32 mouse cellular contexts compared by ENCODE assay signal in the genomic region with DNA sequence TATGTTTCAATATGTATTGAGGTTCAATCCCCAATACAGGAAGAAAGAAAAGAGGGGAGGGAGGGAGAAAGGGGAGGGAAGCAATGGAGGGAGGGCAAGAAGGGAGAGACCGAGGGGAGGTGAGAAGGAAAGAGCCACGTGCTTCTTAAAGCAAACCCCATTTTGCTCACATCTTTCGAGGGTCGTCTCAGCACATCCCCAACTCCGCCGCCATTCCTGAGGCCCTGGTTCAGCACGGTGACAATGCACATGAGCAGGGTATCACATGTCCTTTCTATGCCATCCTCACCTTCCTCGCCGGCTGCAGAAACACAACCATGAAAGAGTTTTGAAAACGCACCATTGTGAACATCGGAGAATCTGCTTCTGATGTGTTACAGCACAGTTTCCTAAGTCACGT.
"Had no signal": no experiment of that assay in that cellular context is flagged by ENCODE, and none has a peak within 500 bp of the region (broad histone marks: within the 10 kb centered on the region; RNA-seq: fewer than 3 reads in every experiment).

No protein-coding gene starts in this region.

- H3K27ac ChIP-seq: limb, embryonic 10.5 days; limb, embryonic 12.5 days; limb, embryonic 13.5 days; limb, embryonic 15.5 days; liver, embryonic 12.5 days; liver, embryonic 13.5 days; liver, embryonic 14.5 days; liver, embryonic 15.5 days; lung, embryonic 15.5 days; macrophage; midbrain, embryonic 10.5 days; midbrain, embryonic 12.5 days; midbrain, embryonic 13.5 days; midbrain, embryonic 15.5 days; neural tube, embryonic 12.5 days had no signal

- H3K36me3 ChIP-seq: limb, embryonic 10.5 days; limb, embryonic 12.5 days; limb, embryonic 13.5 days; limb, embryonic 15.5 days; liver, embryonic 12.5 days; liver, embryonic 13.5 days; liver, embryonic 15.5 days; lung, embryonic 15.5 days; midbrain, embryonic 10.5 days; midbrain, embryonic 12.5 days; midbrain, embryonic 13.5 days; midbrain, embryonic 15.5 days; neural tube, embryonic 12.5 days had no signal

- ATAC-seq: liver, embryonic 12.5 days; liver, postnatal 0 days; lung, postnatal 0 days; midbrain, embryonic 13.5 days; midbrain, embryonic 15.5 days; midbrain, embryonic 16.5 days had no signal

- H3K4me2 ChIP-seq: limb, embryonic 12.5 days; limb, embryonic 13.5 days; limb, embryonic 15.5 days; liver, embryonic 11.5 days; liver, embryonic 12.5 days; liver, embryonic 13.5 days; liver, embryonic 15.5 days; lung, embryonic 14.5 days; lung, embryonic 15.5 days; midbrain, embryonic 11.5 days; midbrain, embryonic 12.5 days; midbrain, embryonic 13.5 days; midbrain, embryonic 15.5 days; neural tube, embryonic 12.5 days had no signal

- H3K9me3 ChIP-seq: limb, embryonic 10.5 days; limb, embryonic 12.5 days; limb, embryonic 13.5 days; limb, embryonic 15.5 days; liver, embryonic 12.5 days; liver, embryonic 13.5 days; liver, embryonic 15.5 days; lung, embryonic 15.5 days; megakaryocyte, embryonic 14.5 days; midbrain, embryonic 10.5 days; midbrain, embryonic 12.5 days; midbrain, embryonic 13.5 days; midbrain, embryonic 15.5 days; neural tube, embryonic 12.5 days had no signal

- H3K4me1 ChIP-seq: limb, embryonic 10.5 days; limb, embryonic 12.5 days; limb, embryonic 15.5 days; liver, embryonic 12.5 days; liver, embryonic 13.5 days; liver, embryonic 15.5 days; lung, embryonic 15.5 days; midbrain, embryonic 12.5 days; midbrain, embryonic 13.5 days; midbrain, embryonic 15.5 days; neural tube, embryonic 12.5 days had no signal

- DNase-seq: left cerebral cortex, postnatal 4 days; liver; liver, embryonic 13.5 days; liver, postnatal 0 days; lung, adult 18-20 months; lung, adult 2 months; lung, embryonic 14.5 days; lung, postnatal 10 days; lung, postnatal 14 days; lung, postnatal 36 days; lung, postnatal 4 days; midbrain, embryonic 14.5 days had no signal

- H3K27me3 ChIP-seq: limb, embryonic 12.5 days; limb, embryonic 13.5 days; limb, embryonic 15.5 days; liver, embryonic 12.5 days; liver, embryonic 13.5 days; liver, embryonic 15.5 days; lung, embryonic 15.5 days; megakaryocyte, embryonic 14.5 days; midbrain, embryonic 12.5 days; midbrain, embryonic 13.5 days; midbrain, embryonic 15.5 days; neural tube, embryonic 12.5 days had no signal

- H3K9ac ChIP-seq: limb, embryonic 12.5 days; limb, embryonic 13.5 days; limb, embryonic 15.5 days; liver, embryonic 12.5 days; liver, embryonic 13.5 days; liver, embryonic 14.5 days; liver, embryonic 15.5 days; liver, postnatal 0 days; lung, embryonic 14.5 days; lung, embryonic 15.5 days; midbrain, embryonic 12.5 days; midbrain, embryonic 13.5 days; midbrain, embryonic 15.5 days; neural tube, embryonic 12.5 days had no signal

- H3K4me3 ChIP-seq: limb, embryonic 10.5 days; limb, embryonic 12.5 days; limb, embryonic 13.5 days; limb, embryonic 15.5 days; liver, embryonic 12.5 days; liver, embryonic 13.5 days; liver, embryonic 15.5 days; lung, embryonic 15.5 days; megakaryocyte, embryonic 14.5 days; midbrain, embryonic 10.5 days; midbrain, embryonic 12.5 days; midbrain, embryonic 13.5 days; midbrain, embryonic 15.5 days; myocyte; neural tube, embryonic 12.5 days had no signal
